In genomic region chr16:31617823-31618371, GRCm38 (mm10) we compare ENCODE assay signal across 8 mouse cellular contexts. TPM values are rescaled to one million over a fixed set of nuclear protein-coding genes. Genes with fewer than 3 reads are reported as not detected.
DNase-seq lines count a peak whose midpoint lies in the region; ATAC-seq lines count a peak whose summit lies in the region.

No protein-coding gene starts in this region.

- no peak overlapping the region for H3K4me3 ChIP-seq in forebrain, embryonic 15.5 days
- no peak overlapping the region for H3K4me3 ChIP-seq in hindbrain, embryonic 11.5 days (ENCODE audit: low read depth, low read length)
- no peak overlapping the region for H3K4me3 ChIP-seq in midbrain, embryonic 11.5 days (ENCODE audit: low read depth, low read length)
- peak overlapping the region; percentile 23 for H3K4me3 ChIP-seq in stomach, embryonic 16.5 days (replicated peaks; ENCODE audit: low read length)

- H3K4me2 ChIP-seq in forebrain, embryonic 15.5 days (replicated peaks): peak overlapping the region; percentile 21; the same call in 1 of the 2 replicates
- H3K4me2 ChIP-seq in hindbrain, embryonic 11.5 days (replicated peaks; ENCODE audit: low read depth, low read length): no peak overlapping the region
- H3K4me2 ChIP-seq in midbrain, embryonic 11.5 days: peak overlapping the region; percentile 11; the same call in 1 of the 2 replicates
- H3K4me2 ChIP-seq in stomach, embryonic 16.5 days (ENCODE audit: low read depth, low read length): peak overlapping the region; percentile 46

- H3K36me3 ChIP-seq in forebrain, embryonic 15.5 days: no peaks in the 10 kb centered on the region
- no peaks in the 10 kb centered on the region for H3K36me3 ChIP-seq in hindbrain, embryonic 11.5 days (ENCODE audit: control insufficient read depth, insufficient read depth, low read length)
- no peaks in the 10 kb centered on the region for H3K36me3 ChIP-seq in midbrain, embryonic 11.5 days (ENCODE audit: control insufficient read depth, insufficient read depth, low read length)
- H3K36me3 ChIP-seq in stomach, embryonic 16.5 days (ENCODE audit: control insufficient read depth, insufficient read depth, low read length): no peaks in the 10 kb centered on the region

- no peaks in the 10 kb centered on the region for H3K27me3 ChIP-seq in forebrain, embryonic 15.5 days
- no peaks in the 10 kb centered on the region for H3K27me3 ChIP-seq in hindbrain, embryonic 11.5 days (ENCODE audit: control insufficient read depth, insufficient read depth, low read length)
- no peaks in the 10 kb centered on the region for H3K27me3 ChIP-seq in midbrain, embryonic 11.5 days (ENCODE audit: control insufficient read depth, insufficient read depth, low read length)
- no peaks in the 10 kb centered on the region for H3K27me3 ChIP-seq in stomach, embryonic 16.5 days (ENCODE audit: control insufficient read depth, insufficient read depth, low read length)

- H3K27ac ChIP-seq in forebrain, embryonic 15.5 days (replicated peaks): 0 out of 2 replicates have a peak overlapping the region, but pooled peaks have one; percentile 21
- H3K27ac ChIP-seq in hindbrain, embryonic 11.5 days (ENCODE audit: low read depth, low read length): peak overlapping the region; percentile 18; the same call in 1 of the 2 replicates
- H3K27ac ChIP-seq in midbrain, embryonic 11.5 days (ENCODE audit: low read depth, low read length): no peak overlapping the region
- peak overlapping the region; percentile 81 for H3K27ac ChIP-seq in stomach, embryonic 16.5 days (ENCODE audit: low read length)

- peak; percentile 64; the same call in 1 of the 2 replicates for ATAC-seq in forebrain, embryonic 15.5 days (replicated peaks)
- ATAC-seq in hindbrain, embryonic 11.5 days (ENCODE audit: low FRiP score): peak; percentile 43; the same call in 1 of the 2 replicates
- no peak for ATAC-seq in midbrain, embryonic 11.5 days (ENCODE audit: low FRiP score)
- peak; percentile 91 for ATAC-seq in stomach, embryonic 16.5 days (ENCODE audit: insufficient read depth, low FRiP score)

- no peaks in the 10 kb centered on the region for H3K9me3 ChIP-seq in forebrain, embryonic 15.5 days
- H3K9me3 ChIP-seq in hindbrain, embryonic 11.5 days (ENCODE audit: control insufficient read depth, low read length): no peaks in the 10 kb centered on the region
- H3K9me3 ChIP-seq in midbrain, embryonic 11.5 days (ENCODE audit: control insufficient read depth, low read length): no peaks in the 10 kb centered on the region
- no peaks in the 10 kb centered on the region for H3K9me3 ChIP-seq in stomach, embryonic 16.5 days (replicated peaks; ENCODE audit: control insufficient read depth, low read length)

- H3K4me1 ChIP-seq in forebrain, embryonic 15.5 days: peaks cover 10% of the 10 kb centered on the region
- H3K4me1 ChIP-seq in hindbrain, embryonic 11.5 days (replicated peaks; ENCODE audit: control insufficient read depth, insufficient read depth, low read length): 0 out of 2 replicates have a peak, but pooled peaks cover 2% of the 10 kb centered on the region
- H3K4me1 ChIP-seq in midbrain, embryonic 11.5 days (ENCODE audit: control insufficient read depth, insufficient read depth, low read length): peaks cover 5% of the 10 kb centered on the region; the same call in 1 of the 2 replicates
- peaks cover 17% of the 10 kb centered on the region; the same call in 1 of the 2 replicates for H3K4me1 ChIP-seq in stomach, embryonic 16.5 days (ENCODE audit: control insufficient read depth, insufficient read depth, low read length)

- peak; percentile 99 for DNase-seq in 3T3-L1 (ENCODE audit: low read depth, low spot score)
- DNase-seq in cerebellum, adult 11 months: peak; percentile 81
- peak; percentile 66 for DNase-seq in hindbrain, embryonic 11.5 days (ENCODE audit: low spot score)
- peak; percentile 35 to 42 for DNase-seq in layer of hippocampus, adult 8-10 months (ENCODE audit: low spot score in 2 of 2)
- peak; percentile 92 for DNase-seq in midbrain, embryonic 11.5 days (ENCODE audit: low spot score, missing footprints)
- no peak for DNase-seq in spleen, postnatal 10 days (ENCODE audit: low spot score in 2 of 2)

- WGBS in forebrain, embryonic 15.5 days: 16% methylated on average over 10 of the region's 10 CpGs
- WGBS in hindbrain, embryonic 11.5 days: 30% methylated on average over 10 of the region's 10 CpGs
- 24% methylated on average over 10 of the region's 10 CpGs for WGBS in midbrain, embryonic 11.5 days
- 24% methylated on average over 10 of the region's 10 CpGs for WGBS in stomach, embryonic 16.5 days

- peak overlapping the region; percentile 24; the same call in 1 of the 2 replicates for H3K9ac ChIP-seq in forebrain, embryonic 15.5 days (replicated peaks)
- peak overlapping the region; percentile 25; the same call in 1 of the 2 replicates for H3K9ac ChIP-seq in hindbrain, embryonic 11.5 days (ENCODE audit: low read depth, low read length)
- peak overlapping the region; percentile 4; the same call in 1 of the 2 replicates for H3K9ac ChIP-seq in midbrain, embryonic 11.5 days (ENCODE audit: low read length)
- peak overlapping the region; percentile 52 for H3K9ac ChIP-seq in stomach, embryonic 16.5 days (ENCODE audit: low read length)

RNA-seq across cellular contexts. Expression of gene Dlg1, which starts 45.3 kb away (rescaled TPM):
- polyA plus RNA-seq in forebrain, embryonic 15.5 days (2015; fragmentation: Nextera tagmentation; extraction: Ambion mirVana): 17.7 and 20.9 TPM in 2 replicates
- polyA plus RNA-seq in hindbrain, embryonic 11.5 days (2014; fragmentation: Nextera tagmentation; extraction: Ambion mirVana): 20.6 and 26.4 TPM in 2 replicates
- total RNA-seq in layer of hippocampus, adult 8-10 months (2022): 100 to 1,000 TPM in 2 of 4 experiments, 10 to 100 TPM in 2; 93.5 to 109 (median 101) TPM
- 19.3 and 21.0 TPM in 2 replicates for polyA plus RNA-seq in midbrain, embryonic 11.5 days (2014; fragmentation: Nextera tagmentation; extraction: Ambion mirVana)
- 24.7 and 26.6 TPM in 2 replicates for polyA plus RNA-seq in stomach, embryonic 16.5 days (2015; fragmentation: Nextera tagmentation; extraction: Ambion mirVana)

Comparison
In these comparisons a context has a peak if more than half of its experiments do, and no peak if none do; other contexts are left out.
1. DNase-seq: peak in 3T3-L1 (single experiment), cerebellum, adult 11 months (single experiment), hindbrain, embryonic 11.5 days (single experiment), layer of hippocampus, adult 8-10 months (2 of 2) and midbrain, embryonic 11.5 days (single experiment); none in spleen, postnatal 10 days (0 of 2).
2. Peak in every context shown above with its lines, with median percentiles within 50 percentile points of each other: H3K9ac ChIP-seq.